Mouse (Mus musculus): ENCODE data around the gene Gm19935. TPM values are rescaled to one million over a fixed set of nuclear protein-coding genes. Genes with fewer than 3 reads are reported as not detected.

The Gm19935 gene
- total RNA-seq, 2 experiments from 2014 or later, result not detected

Small RNAs within 50 kb of the gene (microRNA-seq; reads per million reads assigned to microRNA genes)
- 0 reads per million in 2 experiments for gene Gm44382

Other genes starting within 250 kb of the Gm19935 start
- gene Chd9, start 11.0 kb upstream of the Gm19935 start, total RNA-seq (2021), result 10 to 100 TPM; 47.5 to 68.0 TPM